ENCODE assay signal across 11 mouse cellular contexts in the genomic region with DNA sequence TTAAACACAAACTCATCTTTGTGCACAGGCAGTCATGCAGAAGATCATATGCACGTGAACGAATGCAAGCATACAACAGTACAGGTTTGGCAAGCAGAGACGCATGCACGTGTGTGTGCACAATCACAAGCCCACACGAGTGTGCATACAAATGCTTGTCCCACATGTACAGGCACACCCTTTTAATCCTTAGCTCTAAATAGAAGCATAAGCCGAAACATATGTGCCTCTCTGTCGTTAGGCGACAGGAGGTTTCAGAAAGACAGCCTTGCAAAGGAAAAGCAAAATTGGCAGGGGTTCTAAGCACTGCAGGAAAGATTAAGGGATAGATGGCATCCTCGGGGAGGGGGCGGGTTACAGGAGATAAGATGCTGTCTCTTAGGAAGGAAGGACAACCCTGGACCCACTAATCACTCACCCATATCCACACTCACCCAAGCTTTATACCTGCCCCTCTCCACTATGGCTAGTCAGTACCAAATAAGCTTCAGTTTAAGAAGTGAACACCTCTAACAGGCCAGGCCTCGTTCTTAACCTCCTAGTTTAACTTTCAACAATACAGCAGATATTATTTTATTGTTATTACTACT. TPM values are rescaled to one million over a fixed set of nuclear protein-coding genes. Genes with fewer than 3 reads are reported as not detected.
A peak's percentile ranks its signal among the peaks of the same experiment; 100 is the strongest.
DNase-seq lines count a peak whose midpoint lies in the region; ATAC-seq lines count a peak whose summit lies in the region.
"Had no signal": no experiment of that assay in that cellular context is flagged by ENCODE, and none has a peak within 500 bp of the region (broad histone marks: within the 10 kb centered on the region; RNA-seq: fewer than 3 reads in every experiment).

No protein-coding gene starts in this region.

- no peak overlapping the region for H3K4me2 ChIP-seq in forebrain, embryonic 16.5 days (ENCODE audit: low read length)
- no peak overlapping the region for H3K4me2 ChIP-seq in midbrain, embryonic 14.5 days (ENCODE audit: low read length)
- H3K4me2 ChIP-seq: liver, embryonic 11.5 days had no signal

- peaks cover 11% of the 10 kb centered on the region for H3K4me1 ChIP-seq in forebrain, embryonic 16.5 days (replicated peaks; ENCODE audit: control insufficient read depth, insufficient read depth, low read length)
- H3K4me1 ChIP-seq in midbrain, embryonic 14.5 days (ENCODE audit: control insufficient read depth, insufficient read depth, low read length) = peaks cover 15% of the 10 kb centered on the region

- H3K27me3 ChIP-seq in forebrain, embryonic 16.5 days (replicated peaks; ENCODE audit: control insufficient read depth, insufficient read depth, low read length) = no peaks in the 10 kb centered on the region
- no peaks in the 10 kb centered on the region for H3K27me3 ChIP-seq in midbrain, embryonic 14.5 days (ENCODE audit: control insufficient read depth, insufficient read depth, low read length)

- H3K9ac ChIP-seq in forebrain, embryonic 16.5 days (replicated peaks; ENCODE audit: low read depth, low read length) = no peak overlapping the region; the same call in 1 of the 2 replicates
- no peak overlapping the region for H3K9ac ChIP-seq in midbrain, embryonic 14.5 days (replicated peaks; ENCODE audit: low read length)

- DNase-seq in cerebellum, adult 9-11 months = peak; percentile 50
- no peak for DNase-seq in cerebellum, adult 18-20 months
- peak; percentile 21 for DNase-seq in layer of hippocampus, adult 11-12 months (ENCODE audit: low spot score)
- DNase-seq in layer of hippocampus, postnatal 10 days (ENCODE audit: low spot score in 2 of 2) = no peak
- DNase-seq in midbrain, embryonic 14.5 days = peak; percentile 31
- DNase-seq in embryo, embryonic 10.5 days (ENCODE audit: low spot score) = no peak
- no peak for DNase-seq in lung, postnatal 10 days
- DNase-seq: lung, postnatal 14 days; thymus, postnatal 36 days had no signal

- WGBS in forebrain, embryonic 16.5 days = 46% methylated on average over 11 of the region's 11 CpGs
- WGBS in midbrain, embryonic 14.5 days = 42% methylated on average over 11 of the region's 11 CpGs

- H3K36me3 ChIP-seq in forebrain, embryonic 16.5 days (ENCODE audit: control insufficient read depth, insufficient read depth) = no peaks in the 10 kb centered on the region
- H3K36me3 ChIP-seq in midbrain, embryonic 14.5 days (ENCODE audit: control insufficient read depth, insufficient read depth, low read length) = no peaks in the 10 kb centered on the region

- no peaks in the 10 kb centered on the region for H3K9me3 ChIP-seq in forebrain, embryonic 16.5 days (ENCODE audit: control insufficient read depth, low read length)
- H3K9me3 ChIP-seq in midbrain, embryonic 14.5 days (ENCODE audit: control insufficient read depth, low read length) = no peaks in the 10 kb centered on the region

- peak; percentile 67 for ATAC-seq in forebrain, embryonic 16.5 days
- ATAC-seq in midbrain, embryonic 14.5 days (ENCODE audit: low FRiP score, low TSS enrichment) = peak; percentile 58; the same call in 1 of the 2 replicates

- H3K27ac ChIP-seq in forebrain, embryonic 16.5 days (ENCODE audit: low read length) = peak overlapping the region; percentile 75
- H3K27ac ChIP-seq in midbrain, embryonic 14.5 days (replicated peaks; ENCODE audit: low read depth, low read length) = peak overlapping the region; percentile 53

- no peak overlapping the region for H3K4me3 ChIP-seq in forebrain, embryonic 16.5 days (replicated peaks; ENCODE audit: low read length)
- no peak overlapping the region for H3K4me3 ChIP-seq in midbrain, embryonic 14.5 days (replicated peaks; ENCODE audit: low read depth, low read length)

RNA-seq across cellular contexts. Expression of a gene that starts 19.9 kb away (rescaled TPM):
- total RNA-seq in layer of hippocampus, postnatal 10 days (2021) = 100 to 1,000 TPM; 177 to 197 TPM
- 111 and 113 TPM in 2 replicates for polyA plus RNA-seq in forebrain, embryonic 16.5 days (2015; fragmentation: Nextera tagmentation; extraction: Ambion mirVana)
- polyA plus RNA-seq in midbrain, embryonic 14.5 days (2014; fragmentation: Nextera tagmentation; extraction: Ambion mirVana) = 134 and 155 TPM in 2 replicates

RNA-seq across cellular contexts. Expression of a gene that starts 52.5 kb away (rescaled TPM):
- 1 to 10 TPM; 6.8 to 7.7 TPM for total RNA-seq in layer of hippocampus, postnatal 10 days (2021)
- polyA plus RNA-seq in forebrain, embryonic 16.5 days (2015; fragmentation: Nextera tagmentation; extraction: Ambion mirVana) = 5.0 and 5.7 TPM in 2 replicates
- polyA plus RNA-seq in midbrain, embryonic 14.5 days (2014; fragmentation: Nextera tagmentation; extraction: Ambion mirVana) = 3.5 and 5.8 TPM in 2 replicates

Comparison
In these comparisons a context has a peak if more than half of its experiments do, and no peak if none do; other contexts are left out.
1. DNase-seq: peak in cerebellum, adult 9-11 months (single experiment), layer of hippocampus, adult 11-12 months (single experiment) and midbrain, embryonic 14.5 days (single experiment); none in cerebellum, adult 18-20 months (0 of 2), layer of hippocampus, postnatal 10 days (0 of 2), embryo, embryonic 10.5 days (single experiment) and lung, postnatal 10 days (single experiment).